Mouse (Mus musculus) left cerebral cortex, postnatal 4 days (tissue): ENCODE data around the gene Gsdme. TPM values are rescaled to one million over a fixed set of nuclear protein-coding genes. Genes with fewer than 3 reads are reported as not detected.
A peak's percentile ranks its signal among the peaks of the same experiment; 100 is the strongest.

Source experiments
- DNase-seq: peaks from one replicate; pipeline ENCODE4 v3.0.0-alpha.2; 2022
- intact Hi-C: fragments of 180-260 bp; cut with DNase I; formaldehyde crosslinking; loops from one replicate; pipeline ENCODE4 v1.15.1; 2025
- total RNA-seq, 2 experiments: library from RNA; stranded (reverse); gene quantifications; 2 replicates each; pipeline ENCODE4 v1.2.3; 2021

The Gsdme gene
- total RNA-seq, 2 experiments from 2014 or later, result 22.8 to 24.4 TPM

GRCm38 (mm10) chr6:50192822-50193221, 70.8 kb downstream of the Gsdme start:
- intact Hi-C loops, result no loop called here
- no peak for DNase-seq

- no peak for DNase-seq
- intact Hi-C loops, result no loop called here
These were observed 71.5 kb downstream of the Gsdme start for GRCm38 (mm10) chr6:50192169-50192568.

GRCm38 (mm10) chr6:50191605-50192004, 72.1 kb downstream of the Gsdme start:
- intact Hi-C loops, result no loop called here
- no peak for DNase-seq

GRCm38 (mm10) chr6:50189376-50189775, 74.3 kb downstream of the Gsdme start:
- no peak for DNase-seq
- intact Hi-C loops, result no loop called here

GRCm38 (mm10) chr6:50187955-50188354, 75.7 kb downstream of the Gsdme start:
- DNase-seq, result no peak
- intact Hi-C loops, result no loop called here

- no peak for DNase-seq
- intact Hi-C loops, result loop anchor here (5.0 kb wide), 1 partner anchor 658 kb away; no protein-coding TSS in a partner anchor
These were observed 83.5 kb downstream of the Gsdme start for GRCm38 (mm10) chr6:50180189-50180588.

- intact Hi-C loops, result no loop called here
- no peak for DNase-seq
These were observed 87.9 kb downstream of the Gsdme start for GRCm38 (mm10) chr6:50175736-50176135.

- peak; percentile 7 for DNase-seq
- intact Hi-C loops, result no loop called here
These were observed 93.9 kb downstream of the Gsdme start for GRCm38 (mm10) chr6:50169771-50170170.

GRCm38 (mm10) chr6:50168821-50169220, 94.8 kb downstream of the Gsdme start:
- DNase-seq, result no peak
- intact Hi-C loops, result no loop called here

- intact Hi-C loops, result no loop called here
- no peak for DNase-seq
These were observed 100.6 kb downstream of the Gsdme start for GRCm38 (mm10) chr6:50163013-50163412.

- intact Hi-C loops, result no loop called here
- DNase-seq, result no peak
These were observed 103.8 kb downstream of the Gsdme start for GRCm38 (mm10) chr6:50159842-50160241.

GRCm38 (mm10) chr6:50149378-50149777, 114.3 kb downstream of the Gsdme start:
- intact Hi-C loops, result no loop called here
- no peak for DNase-seq

- DNase-seq, result no peak
- intact Hi-C loops, result no loop called here
These were observed 117.5 kb downstream of the Gsdme start for GRCm38 (mm10) chr6:50146158-50146557.

GRCm38 (mm10) chr6:50139526-50139925, 124.1 kb downstream of the Gsdme start:
- DNase-seq, result no peak
- intact Hi-C loops, result no loop called here

Other genes with a start within 250 kb of the Gsdme start
- 100 to 1,000 TPM; 123 to 140 TPM for gene Mpp6, start 153.6 kb downstream of the Gsdme start, total RNA-seq
- 10 to 100 TPM; 22.4 to 25.3 TPM for gene Osbpl3, start 192.3 kb upstream of the Gsdme start, total RNA-seq